Mouse (Mus musculus): ENCODE measurements at regions not wholly inside any gene's neighbourhood (a gene's known extent, or its start where the extent isn't known, plus 50 kb on each side); places are given as distances from the start of the nearest gene placed in this dataset.

DNA sequence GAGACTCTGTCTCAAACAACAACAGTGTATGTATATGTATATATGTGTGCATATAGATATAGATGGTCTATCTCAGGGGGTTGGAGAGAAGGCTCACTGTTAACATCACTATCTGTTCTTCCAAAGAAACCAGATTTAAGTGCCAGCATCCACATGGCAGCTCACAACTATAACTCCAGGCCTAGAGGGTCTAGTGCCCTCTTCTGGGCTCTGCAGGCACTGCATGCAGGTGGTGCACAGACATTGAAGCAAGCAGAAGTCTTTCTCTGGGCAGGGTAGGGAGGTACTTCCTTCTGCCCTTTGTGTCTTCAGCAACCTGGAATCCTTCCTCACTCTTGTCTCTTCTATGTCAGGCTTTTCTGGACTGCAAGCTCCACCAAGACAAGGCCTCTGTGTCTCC, 50.1 kb upstream of the Gm11733 start:
- peak; percentile 66 for TF ChIP-seq CTCF (IDR thresholded peaks at IDR 0.05)
- 0 out of 2 replicates have a peak, but pooled peaks have one; percentile 34 for TF ChIP-seq POLR2A (IDR thresholded peaks at IDR 0.05; ENCODE audit: insufficient read depth, low read depth, low read length)
- TF ChIP-seq EP300 (IDR thresholded peaks at IDR 0.05; ENCODE audit: insufficient read depth, low read depth, low read length): no peak
